Mouse (Mus musculus): ENCODE data around the gene Hdac11.

- TF ChIP-seq POLR2A (IDR thresholded peaks at IDR 0.05; ENCODE audit: insufficient read depth, low read length): no peak
- no peak for TF ChIP-seq CTCF (IDR thresholded peaks at IDR 0.05; ENCODE audit: low read depth, low read length)
- TF ChIP-seq EP300 (IDR thresholded peaks at IDR 0.05; ENCODE audit: insufficient read depth, low read depth, low read length): no peak
These were observed 6.9 kb downstream of the Hdac11 start for GRCm38 (mm10) chr6:91163195-91163911.
